In genomic region chr2:178141489-178141922, GRCm38 (mm10) we compare ENCODE assay signal across 9 mouse cellular contexts. TPM values are rescaled to one million over a fixed set of nuclear protein-coding genes. Genes with fewer than 3 reads are reported as not detected.
DNase-seq lines count a peak whose midpoint lies in the region; ATAC-seq lines count a peak whose summit lies in the region.
"Had no signal": no experiment of that assay in that cellular context is flagged by ENCODE, and none has a peak within 500 bp of the region (broad histone marks: within the 10 kb centered on the region; RNA-seq: fewer than 3 reads in every experiment).

No protein-coding gene starts in this region.

- H3K27me3 ChIP-seq in heart, embryonic 12.5 days (replicated peaks): peaks cover 85% of the 10 kb centered on the region
- H3K27me3 ChIP-seq in neural tube, embryonic 15.5 days (replicated peaks): no peaks in the 10 kb centered on the region

- peaks cover 7% of the 10 kb centered on the region for H3K4me1 ChIP-seq in heart, embryonic 12.5 days (replicated peaks)
- peaks cover 36% of the 10 kb centered on the region for H3K4me1 ChIP-seq in neural tube, embryonic 15.5 days

- H3K4me2 ChIP-seq in heart, embryonic 12.5 days: peak overlapping the region; percentile 65; the same call in 1 of the 2 replicates
- peak overlapping the region; percentile 81 for H3K4me2 ChIP-seq in neural tube, embryonic 15.5 days

- no peak overlapping the region for H3K27ac ChIP-seq in heart, embryonic 12.5 days (ENCODE audit: poor library complexity, severe bottlenecking)
- peak overlapping the region; percentile 84 for H3K27ac ChIP-seq in neural tube, embryonic 15.5 days (replicated peaks)

- no peaks in the 10 kb centered on the region for H3K9me3 ChIP-seq in heart, embryonic 12.5 days (replicated peaks)
- no peaks in the 10 kb centered on the region for H3K9me3 ChIP-seq in neural tube, embryonic 15.5 days (replicated peaks)

- H3K4me3 ChIP-seq in heart, embryonic 12.5 days: no peak overlapping the region
- H3K4me3 ChIP-seq in neural tube, embryonic 15.5 days (replicated peaks): peak overlapping the region; percentile 68

- ATAC-seq in heart, embryonic 12.5 days (ENCODE audit: insufficient number of reproducible peaks, low FRiP score): no peak
- ATAC-seq in neural tube, embryonic 15.5 days (ENCODE audit: low FRiP score): peak; percentile 84

- DNase-seq in heart, postnatal 25 days (ENCODE audit: low spot score): no peak
- peak; percentile 75 for DNase-seq in frontal cortex, postnatal 10 days (ENCODE audit: low spot score in 2 of 2)
- DNase-seq in left cerebral cortex, adult 18-20 months (ENCODE audit: low spot score in 2 of 2): peak; percentile 75 to 82
- no peak for DNase-seq in adrenal gland, adult 2 months
- DNase-seq in heart, postnatal 36 days: no peak
- DNase-seq in urinary bladder, postnatal 14 days (ENCODE audit: low spot score): no peak

- WGBS in heart, embryonic 12.5 days: under 1% methylated on average over 9 of the region's 10 CpGs
- WGBS in neural tube, embryonic 15.5 days: under 1% methylated on average over 10 of the region's 10 CpGs

- no peaks in the 10 kb centered on the region for H3K36me3 ChIP-seq in heart, embryonic 12.5 days
- 0 out of 2 replicates have a peak, but pooled peaks cover under 1% of the 10 kb centered on the region for H3K36me3 ChIP-seq in neural tube, embryonic 15.5 days

- intact Hi-C loops in heart, postnatal 25 days (cut with DNase I): no loop called here
- intact Hi-C loops in heart, postnatal 36 days (cut with DNase I): no loop called here

- no peak overlapping the region for H3K9ac ChIP-seq in heart, embryonic 12.5 days
- H3K9ac ChIP-seq in neural tube, embryonic 15.5 days (replicated peaks): peak overlapping the region; percentile 71

RNA-seq across cellular contexts. Expression of gene Phactr3, which starts 22.7 kb away (rescaled TPM):
- polyA plus RNA-seq in heart, embryonic 12.5 days (2016; fragmentation: Nextera tagmentation; extraction: Ambion mirVana): 10.1 TPM in 2 replicates
- 1 to 10 TPM; 1.4 to 1.5 TPM for total RNA-seq in heart, postnatal 25 days (2021)
- 100 to 1,000 TPM; 143 to 145 TPM for total RNA-seq in left cerebral cortex, adult 18-20 months (2021)
- polyA plus RNA-seq in neural tube, embryonic 15.5 days (2015; fragmentation: Nextera tagmentation; extraction: Ambion mirVana): 47.1 and 57.2 TPM in 2 replicates
- 1 to 10 TPM in 1 of 2 experiments, under 1 TPM in 1; 0.98 to 1.3 TPM for total RNA-seq in adrenal gland, adult 2 months (2021)
- polyA plus RNA-seq in adrenal gland, adult 2 months (2012; rRNA removed): 0.59 and 0.67 TPM in 2 replicates
- 1 to 10 TPM in 1 of 2 experiments, under 1 TPM in 1; 0.97 to 1.5 TPM for total RNA-seq in heart, postnatal 36 days (2021)
- total RNA-seq: common myeloid progenitor, adult 5-6 weeks had no signal

Comparison
In these comparisons a context has a peak if more than half of its experiments do, and no peak if none do; other contexts are left out.
1. DNase-seq: peak in frontal cortex, postnatal 10 days (2 of 2) and left cerebral cortex, adult 18-20 months (2 of 2); none in heart, postnatal 25 days (single experiment), adrenal gland, adult 2 months (single experiment), heart, postnatal 36 days (0 of 2) and urinary bladder, postnatal 14 days (single experiment).
2. RNA of gene Phactr3, which starts 22.7 kb away (total RNA-seq): 143 to 145 TPM in left cerebral cortex, adult 18-20 months; 1.4 to 1.5 TPM in heart, postnatal 25 days, 0.97 to 1.5 TPM in heart, postnatal 36 days and 0.98 to 1.3 TPM in adrenal gland, adult 2 months; every median in the first group is over 10 times any median in the second.